Mouse (Mus musculus): Measurements from ENCODE around the gene Elk4. TPM values are rescaled to one million over a fixed set of nuclear protein-coding genes. Genes with fewer than 3 reads are reported as not detected.

Gene Elk4
- polyA plus RNA-seq, 1 experiment from 2014 or later = 12.0 TPM

DNA sequence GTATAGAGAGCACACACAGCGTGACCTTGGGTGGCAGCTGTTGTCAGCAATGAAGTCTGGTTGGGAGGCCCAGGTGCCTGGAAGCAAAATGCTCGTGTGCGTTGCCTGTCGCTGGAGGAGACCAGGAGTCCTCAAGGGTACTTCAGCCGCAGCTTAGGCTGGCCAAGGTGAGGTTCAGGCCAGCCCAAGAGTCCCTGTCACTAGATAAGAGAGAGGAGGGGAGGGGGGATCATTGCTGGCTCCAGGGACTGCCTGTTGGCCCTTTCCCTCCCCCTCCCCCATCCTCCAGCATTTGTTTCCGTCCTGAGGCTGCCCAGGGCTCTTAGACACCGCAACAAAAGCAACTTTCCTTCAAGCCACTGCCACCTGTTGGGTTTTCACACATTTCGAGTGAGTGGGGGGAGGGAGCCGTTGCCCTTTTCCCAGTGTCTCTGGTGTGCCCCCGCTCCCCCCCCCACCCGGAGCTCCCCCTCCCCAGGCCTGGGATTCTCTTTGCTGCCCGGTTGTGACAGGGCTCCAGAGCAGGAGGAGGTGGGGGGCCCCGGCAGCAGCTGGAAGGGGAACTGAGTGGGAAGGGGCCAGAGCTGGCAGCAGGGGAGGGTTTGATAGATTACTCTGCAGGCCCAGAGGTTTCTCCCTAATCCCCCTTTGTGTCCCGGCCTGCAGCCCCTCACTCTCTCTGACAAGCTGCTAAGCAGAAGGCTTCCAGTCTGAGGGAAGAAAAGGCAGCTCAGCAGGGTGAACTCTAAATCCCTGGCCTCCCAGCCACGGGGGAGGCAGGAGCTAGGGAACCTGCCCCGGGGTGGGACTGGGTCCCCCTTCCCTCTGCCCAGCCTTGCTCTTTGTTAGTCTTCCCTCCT is 36.5 kb upstream of the Elk4 start:
- Histone ChIP-seq H3K27ac (replicated peaks) (peak overlapping the region; percentile 86), H3K36me3 (replicated peaks) (no peaks in the 10 kb centered on the region), H3K4me3 (peak overlapping the region; percentile 41), H3K9me3 (no peaks in the 10 kb centered on the region), H3K27me3 (replicated peaks; ENCODE audit: low read depth, poor library complexity, severe bottlenecking) (peaks cover 70% of the 10 kb centered on the region), H3K4me1 (peaks cover 93% of the 10 kb centered on the region)
- DNase-seq (ENCODE audit: low spot score) = peak; percentile 70
- 6% methylated on average over 16 of the region's 16 CpGs for WGBS

DNA sequence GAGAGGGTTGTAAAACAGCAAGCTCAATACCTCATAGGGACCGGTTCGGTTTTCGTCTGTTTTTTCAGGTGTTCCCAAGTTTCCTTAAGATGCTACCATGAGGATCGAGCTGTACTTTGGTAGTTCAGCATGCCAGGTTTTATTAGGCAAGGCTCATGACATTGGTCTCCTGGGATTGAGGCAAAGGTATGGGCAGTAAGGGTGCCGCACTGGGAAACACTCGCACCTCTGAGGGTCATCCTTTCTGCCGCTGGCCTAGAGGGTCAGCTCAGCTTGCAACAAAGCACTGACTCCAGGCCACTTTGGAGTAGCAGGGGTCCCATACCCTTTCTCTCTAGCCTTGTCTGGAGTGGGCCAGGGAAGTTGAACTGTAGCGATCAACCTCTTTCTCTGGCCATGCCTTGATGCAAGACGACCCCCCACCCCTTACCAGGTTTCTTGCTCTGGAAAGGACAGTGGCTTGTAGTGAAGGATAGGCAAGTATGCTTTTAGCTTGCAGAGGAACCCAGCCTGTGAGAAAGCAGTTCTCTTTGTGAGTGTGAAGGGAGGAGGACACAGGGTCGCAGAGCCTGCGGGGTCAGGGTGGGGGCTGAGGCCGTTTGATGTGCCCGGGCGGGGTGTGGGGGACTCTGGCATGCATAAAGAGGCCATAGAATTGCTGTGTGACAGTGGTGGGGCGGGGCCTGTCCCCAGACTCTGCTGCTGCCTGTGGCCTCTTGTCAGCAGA is 35.5 kb upstream of the Elk4 start:
- DNase-seq (ENCODE audit: low spot score) = peak; percentile 76
- Histone ChIP-seq H3K4me1 (peaks cover 86% of the 10 kb centered on the region), H3K4me3 (peak overlapping the region; percentile 33), H3K9me3 (no peaks in the 10 kb centered on the region), H3K36me3 (replicated peaks) (no peaks in the 10 kb centered on the region), H3K27ac (replicated peaks) (peak overlapping the region; percentile 86), H3K27me3 (replicated peaks; ENCODE audit: low read depth, poor library complexity, severe bottlenecking) (peaks cover 64% of the 10 kb centered on the region)
- WGBS = 7% methylated on average over 15 of the region's 15 CpGs

DNA sequence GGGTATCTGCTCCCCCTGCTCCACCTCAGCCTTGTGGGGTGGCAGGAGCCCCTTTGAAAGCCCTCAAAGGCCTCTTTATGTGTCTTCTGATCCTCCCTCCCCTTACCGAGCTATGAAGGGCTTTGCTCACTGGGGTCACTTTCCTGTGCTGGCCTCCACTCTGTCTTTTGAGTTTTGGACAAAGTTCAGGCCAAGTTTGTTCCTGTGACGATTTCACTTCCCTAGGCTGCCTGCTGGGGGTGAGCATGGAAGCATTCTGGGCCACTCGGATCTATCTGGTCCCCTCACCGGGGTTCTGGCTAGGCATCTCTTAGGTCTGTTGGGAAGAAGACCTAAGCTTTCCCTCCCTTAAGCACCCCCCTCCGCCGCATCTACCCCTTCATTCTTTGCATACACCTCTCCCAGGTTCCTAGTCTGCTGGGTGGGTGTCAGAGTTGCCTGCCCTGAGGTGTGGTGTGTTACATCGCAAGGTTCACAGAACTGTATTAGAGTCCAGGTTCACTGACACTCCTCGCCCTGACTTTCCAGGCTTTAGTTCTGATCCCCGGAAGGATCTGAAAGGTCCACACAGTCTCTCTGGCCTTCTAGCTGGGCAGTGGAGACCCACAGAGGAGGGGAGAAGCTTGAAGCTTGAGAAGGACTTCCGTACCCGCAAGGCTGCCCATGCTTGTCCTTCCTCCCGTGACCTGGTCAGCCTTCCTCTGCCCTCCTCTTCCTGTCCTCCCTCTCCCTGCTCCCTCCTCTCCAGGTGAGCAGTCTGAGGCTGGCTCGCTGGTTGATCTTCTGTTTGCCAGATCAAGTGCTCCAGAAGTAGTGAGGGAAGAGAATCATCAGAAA is 34.7 kb upstream of the Elk4 start:
- H3K4me1 ChIP-seq = peaks cover 81% of the 10 kb centered on the region
- 16% methylated on average over 13 of the region's 13 CpGs for WGBS
- H3K27me3 ChIP-seq (replicated peaks; ENCODE audit: low read depth, poor library complexity, severe bottlenecking) = peaks cover 64% of the 10 kb centered on the region
- DNase-seq (ENCODE audit: low spot score) = no peak
- no peaks in the 10 kb centered on the region for H3K9me3 ChIP-seq
- H3K27ac ChIP-seq (replicated peaks) = peak overlapping the region; percentile 86
- peak overlapping the region; percentile 33 for H3K4me3 ChIP-seq
- peaks cover 4% of the 10 kb centered on the region; the same call in 1 of the 2 replicates for H3K36me3 ChIP-seq (replicated peaks)

DNA sequence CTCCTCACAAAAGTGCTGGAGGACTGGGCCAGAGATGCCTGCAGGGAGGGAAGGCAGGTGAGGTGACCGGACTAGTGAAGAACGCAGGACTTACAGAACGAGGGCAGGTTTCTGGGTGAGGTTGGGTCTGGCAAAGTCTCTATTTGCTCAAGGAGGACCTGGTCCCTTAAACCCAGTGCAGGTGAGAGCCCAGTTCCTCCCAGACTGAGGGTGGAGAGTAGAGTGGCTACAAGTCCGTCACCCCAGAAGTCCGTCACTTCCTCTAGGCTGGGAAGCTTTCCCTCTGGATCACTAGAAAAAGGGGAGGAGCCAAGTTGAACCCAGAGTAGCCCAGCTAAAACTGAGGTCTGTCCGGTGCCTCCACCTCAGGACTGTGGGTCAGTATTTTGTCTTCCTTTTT is 33.4 kb upstream of the Elk4 start:
- Histone ChIP-seq H3K36me3 (replicated peaks) (peaks cover 14% of the 10 kb centered on the region), H3K9me3 (no peaks in the 10 kb centered on the region), H3K4me3 (no peak overlapping the region), H3K27me3 (replicated peaks; ENCODE audit: low read depth, poor library complexity, severe bottlenecking) (peaks cover 52% of the 10 kb centered on the region), H3K4me1 (peaks cover 74% of the 10 kb centered on the region), H3K27ac (replicated peaks) (0 out of 2 replicates have a peak overlapping the region, but pooled peaks have one; percentile 15)
- DNase-seq (ENCODE audit: low spot score) = no peak
- 70% methylated on average over 6 of the region's 6 CpGs for WGBS

DNA sequence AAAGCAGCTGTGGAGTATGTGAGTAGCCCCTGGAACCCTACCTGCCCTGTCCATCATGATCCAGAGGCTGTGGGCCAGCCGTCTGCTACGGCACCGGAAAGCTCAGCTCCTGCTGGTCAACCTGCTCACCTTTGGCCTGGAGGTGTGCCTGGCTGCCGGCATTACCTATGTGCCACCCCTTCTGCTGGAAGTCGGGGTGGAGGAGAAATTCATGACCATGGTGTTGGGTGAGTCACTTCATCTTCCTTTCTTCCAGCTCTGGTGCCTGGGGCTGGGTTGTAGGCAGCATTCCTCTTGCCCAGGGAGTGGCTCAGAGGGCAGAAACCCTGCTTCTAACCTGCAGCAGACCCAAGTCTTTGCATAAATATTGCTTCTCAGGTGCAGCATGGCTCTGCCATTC is 30.5 kb upstream of the Elk4 start:
- 78% methylated on average over 5 of the region's 5 CpGs for WGBS
- H3K4me3 ChIP-seq = no peak overlapping the region
- peaks cover 60% of the 10 kb centered on the region for H3K4me1 ChIP-seq
- H3K9me3 ChIP-seq = no peaks in the 10 kb centered on the region
- peaks cover 14% of the 10 kb centered on the region for H3K36me3 ChIP-seq (replicated peaks)
- H3K27ac ChIP-seq (replicated peaks) = no peak overlapping the region
- no peak for DNase-seq (ENCODE audit: low spot score)
- peaks cover 39% of the 10 kb centered on the region for H3K27me3 ChIP-seq (replicated peaks; ENCODE audit: low read depth, poor library complexity, severe bottlenecking)

DNA sequence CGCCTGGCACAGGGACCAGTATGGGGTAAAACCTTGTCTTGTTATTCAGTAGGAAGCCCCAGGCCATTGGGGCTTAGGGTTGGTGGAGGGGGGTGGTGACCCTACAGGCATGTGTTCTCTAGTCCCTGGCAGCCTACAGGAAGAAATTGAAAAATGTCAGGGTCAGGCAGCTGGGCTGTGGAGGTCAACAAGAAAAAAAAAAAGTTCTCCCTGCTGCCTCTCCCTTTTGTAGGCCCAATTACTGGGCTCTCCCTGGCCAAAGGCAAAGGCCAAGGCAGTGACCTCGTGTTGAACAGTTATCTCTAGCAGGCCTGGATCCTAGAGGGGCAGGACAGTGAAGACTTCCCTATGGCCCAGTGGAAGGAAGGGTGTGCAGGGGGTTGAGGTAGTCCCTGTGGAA is 26.9 kb upstream of the Elk4 start:
- WGBS = 10% methylated on average over 2 of the region's 2 CpGs
- H3K27me3 ChIP-seq (replicated peaks; ENCODE audit: low read depth, poor library complexity, severe bottlenecking) = peaks cover 12% of the 10 kb centered on the region
- no peaks in the 10 kb centered on the region for H3K9me3 ChIP-seq
- peaks cover 28% of the 10 kb centered on the region for H3K4me1 ChIP-seq
- H3K36me3 ChIP-seq (replicated peaks) = peaks cover 14% of the 10 kb centered on the region
- peak; percentile 25 for DNase-seq (ENCODE audit: low spot score)
- H3K27ac ChIP-seq (replicated peaks) = no peak overlapping the region
- H3K4me3 ChIP-seq = no peak overlapping the region

DNA sequence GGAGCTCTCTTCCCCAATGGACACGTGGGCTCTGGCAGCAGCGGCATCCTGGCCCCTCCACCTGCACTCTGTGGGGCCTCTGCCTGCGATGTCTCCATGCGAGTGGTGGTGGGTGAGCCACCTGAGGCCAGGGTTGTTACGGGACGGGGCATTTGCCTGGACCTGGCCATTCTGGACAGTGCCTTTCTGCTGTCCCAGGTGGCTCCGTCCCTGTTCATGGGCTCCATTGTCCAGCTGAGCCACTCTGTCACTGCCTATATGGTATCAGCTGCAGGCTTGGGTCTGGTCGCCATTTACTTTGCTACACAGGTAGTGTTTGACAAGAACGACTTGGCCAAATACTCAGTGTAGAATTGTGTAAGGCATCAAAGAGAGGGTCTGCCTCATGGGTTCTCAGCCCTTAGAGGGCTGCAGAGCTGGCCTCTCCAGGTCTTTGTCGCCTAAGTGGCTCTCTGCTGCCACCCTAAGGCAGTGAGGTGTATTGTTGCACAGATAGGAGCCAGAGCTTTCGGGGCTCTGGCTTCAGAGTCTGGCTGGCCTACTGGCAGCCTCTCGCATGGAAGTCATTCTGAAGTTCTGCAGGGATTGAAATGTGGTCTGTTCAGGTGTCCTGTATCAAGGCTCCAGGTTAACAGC is 25.9 kb upstream of the Elk4 start:
- DNase-seq (ENCODE audit: low spot score) = peak; percentile 81
- no peaks in the 10 kb centered on the region for H3K9me3 ChIP-seq
- H3K36me3 ChIP-seq (replicated peaks) = peaks cover 14% of the 10 kb centered on the region
- H3K27me3 ChIP-seq (replicated peaks; ENCODE audit: low read depth, poor library complexity, severe bottlenecking) = peaks cover 11% of the 10 kb centered on the region
- no peak overlapping the region for H3K4me3 ChIP-seq
- H3K4me1 ChIP-seq = peaks cover 21% of the 10 kb centered on the region
- H3K27ac ChIP-seq (replicated peaks) = peak overlapping the region; percentile 25; the same call in 1 of the 2 replicates
- 46% methylated on average over 12 of the region's 12 CpGs for WGBS

DNA sequence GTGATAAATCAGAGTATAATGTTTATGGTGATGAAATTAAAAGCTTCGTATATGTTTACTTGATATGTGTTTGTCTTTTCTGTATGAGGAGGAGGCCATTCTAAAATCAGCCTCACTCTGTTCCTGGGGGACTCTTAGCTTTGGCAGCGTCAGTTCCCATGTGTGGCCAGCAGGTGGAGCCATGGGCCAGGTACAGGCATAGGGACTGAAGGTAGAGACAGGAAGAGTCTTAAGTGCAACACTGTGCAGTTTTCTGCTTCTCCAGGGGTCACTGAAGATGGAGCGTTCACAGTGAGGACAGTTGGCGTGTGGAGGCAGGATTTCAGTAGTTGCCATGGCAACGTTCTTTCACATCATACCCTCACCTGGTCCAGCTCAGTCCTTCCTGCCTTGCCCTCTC is 24.5 kb upstream of the Elk4 start:
- H3K4me3 ChIP-seq = no peak overlapping the region
- H3K27ac ChIP-seq (replicated peaks) = no peak overlapping the region
- WGBS = 15% methylated on average over 5 of the region's 5 CpGs
- no peaks in the 10 kb centered on the region for H3K9me3 ChIP-seq
- peak; percentile 80 for DNase-seq (ENCODE audit: low spot score)
- peaks cover 8% of the 10 kb centered on the region for H3K36me3 ChIP-seq (replicated peaks)
- no peaks in the 10 kb centered on the region; the same call in 1 of the 2 replicates for H3K27me3 ChIP-seq (replicated peaks; ENCODE audit: low read depth, poor library complexity, severe bottlenecking)
- H3K4me1 ChIP-seq = peaks cover 18% of the 10 kb centered on the region

DNA sequence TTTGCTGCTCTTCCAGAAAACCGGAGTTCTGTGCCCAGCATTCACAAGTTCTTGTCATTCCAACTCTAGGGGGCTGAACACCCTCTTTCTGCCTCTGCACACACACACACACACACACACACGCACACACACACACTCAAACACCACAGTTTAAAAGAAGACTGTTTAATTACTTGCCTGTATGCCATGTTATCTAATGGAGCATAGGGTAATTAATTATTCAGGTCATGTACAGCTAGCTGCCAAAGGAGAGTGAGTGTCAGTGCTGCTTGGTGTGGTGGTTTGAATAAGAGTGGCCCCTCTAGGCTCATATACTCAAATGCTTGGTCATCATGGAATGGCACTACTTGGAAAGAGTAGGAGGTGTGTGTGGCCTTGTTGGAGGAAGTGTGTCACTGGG is 23.6 kb upstream of the Elk4 start:
- Histone ChIP-seq H3K27ac (replicated peaks) (no peak overlapping the region), H3K4me1 (peaks cover 15% of the 10 kb centered on the region), H3K4me3 (no peak overlapping the region), H3K27me3 (replicated peaks; ENCODE audit: low read depth, poor library complexity, severe bottlenecking) (no peaks in the 10 kb centered on the region; the same call in 1 of the 2 replicates), H3K9me3 (no peaks in the 10 kb centered on the region), H3K36me3 (replicated peaks) (peaks cover 1% of the 10 kb centered on the region; the same call in 1 of the 2 replicates)
- 83% methylated on average over 2 of the region's 2 CpGs for WGBS
- no peak for DNase-seq (ENCODE audit: low spot score)

DNA sequence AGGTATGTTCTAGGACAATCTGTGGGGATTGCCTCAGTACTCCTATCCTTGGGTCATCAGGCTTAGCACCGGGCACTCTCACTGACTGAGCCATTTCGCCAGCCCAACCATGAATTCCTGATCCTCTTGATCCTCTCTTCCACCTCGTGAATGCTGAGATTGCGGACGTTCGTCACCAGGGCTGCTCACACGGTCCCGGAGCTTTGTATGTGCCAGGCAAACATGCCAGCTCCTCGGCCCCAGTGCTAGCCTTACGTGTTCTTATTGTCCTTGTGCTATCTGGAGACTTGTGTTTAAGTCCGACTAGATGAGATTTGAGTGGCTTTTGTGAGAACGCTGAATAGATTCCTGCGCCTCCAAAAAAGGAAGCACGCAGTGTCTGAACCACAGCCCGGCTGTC is 20.0 kb upstream of the Elk4 start:
- no peak for DNase-seq (ENCODE audit: low spot score)
- Histone ChIP-seq H3K27me3 (replicated peaks; ENCODE audit: low read depth, poor library complexity, severe bottlenecking) (no peaks in the 10 kb centered on the region), H3K4me3 (no peak overlapping the region), H3K36me3 (replicated peaks) (no peaks in the 10 kb centered on the region), H3K27ac (replicated peaks) (no peak overlapping the region), H3K9me3 (no peaks in the 10 kb centered on the region), H3K4me1 (no peaks in the 10 kb centered on the region)
- WGBS = 76% methylated on average over 15 of the region's 15 CpGs

DNA sequence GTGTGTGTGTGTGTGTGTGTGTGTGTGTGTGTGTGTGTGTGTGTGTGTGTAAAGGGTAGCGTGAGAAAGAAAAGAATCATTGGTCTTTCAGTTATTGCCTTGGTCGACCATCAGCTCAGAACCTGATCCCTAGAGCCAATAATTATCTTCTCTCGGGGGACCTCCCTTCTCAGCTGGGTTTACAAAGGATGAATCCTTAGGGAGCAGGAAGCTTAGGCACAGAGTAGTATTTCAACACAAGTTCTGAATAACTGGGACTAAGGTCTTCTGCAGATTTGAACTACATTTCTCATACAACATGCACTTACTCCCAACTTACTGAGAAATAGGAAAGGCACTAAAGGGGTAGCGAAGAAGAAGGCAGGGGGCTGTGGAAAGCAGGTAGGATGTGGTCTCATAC is 17.9 kb upstream of the Elk4 start:
- WGBS = 73% methylated on average over 4 of the region's 4 CpGs

More for the DNA sequence above, 17.9 kb upstream of the Elk4 start:
- Histone ChIP-seq H3K27ac (replicated peaks) (no peak overlapping the region), H3K36me3 (replicated peaks) (no peaks in the 10 kb centered on the region), H3K4me3 (no peak overlapping the region), H3K4me1 (no peaks in the 10 kb centered on the region), H3K27me3 (replicated peaks; ENCODE audit: low read depth, poor library complexity, severe bottlenecking) (no peaks in the 10 kb centered on the region), H3K9me3 (no peaks in the 10 kb centered on the region)
- DNase-seq (ENCODE audit: low spot score) = no peak

Data from embryonic facial prominence, embryonic 10.5 days (tissue).